Mouse (Mus musculus): Measurements from ENCODE around the gene Eng.

DNA sequence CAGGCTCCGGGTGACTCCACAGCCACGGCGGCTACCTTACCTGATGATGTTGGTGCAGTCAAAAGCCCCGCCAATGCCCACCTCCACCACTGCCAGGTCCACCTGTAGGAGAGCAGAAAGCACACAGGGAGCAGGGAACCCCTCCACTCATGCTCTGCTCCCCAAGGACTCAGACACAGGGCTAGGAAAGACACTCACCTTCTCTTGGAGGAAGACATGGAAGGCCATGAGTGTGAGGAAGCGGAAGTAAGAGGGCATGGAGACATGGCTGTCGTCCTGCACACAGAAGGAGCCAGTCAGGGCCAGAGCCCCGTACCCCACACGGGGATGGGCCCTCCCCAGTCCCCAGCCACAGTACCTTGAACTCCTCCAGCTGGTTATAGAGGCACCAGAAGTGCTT, 41.2 kb downstream of the Eng start:
- TF ChIP-seq CTCF (IDR thresholded peaks at IDR 0.05) = no peak
- no peak for TF ChIP-seq EP300 (IDR thresholded peaks at IDR 0.05; ENCODE audit: insufficient read depth, low read depth, low read length)

All from heart, adult 2 months (tissue).